Mouse (Mus musculus) heart, postnatal 0 days (tissue): ENCODE data around the gene Clec3b. TPM values are rescaled to one million over a fixed set of nuclear protein-coding genes. Genes with fewer than 3 reads are reported as not detected.

Experiments
- ATAC-seq: fragments of 200-750 bp; cut with Nextera tagmentation; 2 replicates; pipeline ENCODE4 v1.8.0; 2017; ENCODE audit warnings: low read depth, moderate number of reproducible peaks, moderate library complexity; ENCODE audit not compliant: insufficient read depth
- DNase-seq: peaks from one replicate; pipeline ENCODE4 v3.0.0-alpha.2; 2016; ENCODE audit warnings: low spot score
- H3K27ac ChIP-seq: fragments of 300-500 bp; sonication (generic); 2 replicates; pipeline ENCODE4 v1.5.1; 2014; ENCODE audit warnings: low read depth, mild to moderate bottlenecking
- H3K27me3 ChIP-seq: fragments of 300-500 bp; sonication (generic); 2 replicates; pipeline ENCODE4 v1.6.1; 2014; ENCODE audit warnings: low read length, mixed read lengths; ENCODE audit not compliant: control insufficient read depth, insufficient read depth
- H3K36me3 ChIP-seq: fragments of 300-500 bp; sonication (generic); replicated peaks from 2 replicates; pipeline ENCODE4 v1.6.1; 2014; ENCODE audit warnings: low read length, mixed read lengths; ENCODE audit not compliant: control insufficient read depth, insufficient read depth
- H3K4me1 ChIP-seq: fragments of 300-500 bp; sonication (generic); 2 replicates; pipeline ENCODE4 v1.6.1; 2014; ENCODE audit warnings: antibody characterized with exemption; ENCODE audit not compliant: control insufficient read depth, insufficient read depth
- H3K4me2 ChIP-seq: fragments of 300-500 bp; sonication (generic); 2 replicates; pipeline ENCODE4 v1.6.1; 2014; ENCODE audit warnings: low read depth, mild to moderate bottlenecking, low read length, moderate library complexity
- H3K4me3 ChIP-seq: fragments of 300-500 bp; sonication (generic); 2 replicates; pipeline ENCODE4 v1.5.1; 2014; ENCODE audit warnings: low read depth, low read length
- H3K9ac ChIP-seq: fragments of 300-500 bp; sonication (generic); replicated peaks from 2 replicates; pipeline ENCODE4 v1.6.1; 2014; ENCODE audit warnings: low read depth, low read length, mixed read lengths
- H3K9me3 ChIP-seq: fragments of 300-500 bp; sonication (generic); replicated peaks from 2 replicates; pipeline ENCODE4 v1.6.1; 2016; ENCODE audit warnings: low read length; ENCODE audit not compliant: control insufficient read depth
- CTCF ChIP-seq: IDR thresholded peaks from 2 replicates; pipeline ENCODE4 v1.5.1; 2016; ENCODE audit warnings: antibody characterized with exemption, control low read depth, low read depth
- EP300 ChIP-seq: IDR thresholded peaks from 2 replicates; pipeline ENCODE4 v1.6.1; 2016; ENCODE audit warnings: antibody characterized with exemption, low read depth
- WGBS: fragments of 180-500 bp; shearing (Covaris S2); extraction: QIAGEN DNeasy Blood & Tissue Kit; methylation state at CpG from one replicate; pipeline ENCODE4 v1.1.7; 2014; 5-methylcytosine and 5-hydroxymethylcytosine counted together
- polyA plus RNA-seq: library from polyadenylated mRNA; unstranded; fragments of >200 nt; fragmentation: Nextera tagmentation; extraction: Ambion mirVana; gene quantifications from 2 replicates; pipeline ENCODE4 v1.2.1, GENCODE M21; 2015
- total RNA-seq: library from RNA; depleted of rRNA; stranded (reverse); fragments of >200 nt; gene quantifications from 2 replicates; pipeline ENCODE4 v1.2.3, GENCODE M21; 2014; ENCODE audit warnings: low replicate concordance

Gene Clec3b
- total and polyA plus RNA-seq, 2 experiments from 2014 or later: 5.5 to 26.8 TPM

GRCm38 (mm10) chr9:123177380-123178048 lies 26.8 kb downstream of the Clec3b start:
- no peak overlapping the region for H3K27ac ChIP-seq
- no peaks in the 10 kb centered on the region for H3K4me1 ChIP-seq
- no peak overlapping the region for H3K4me3 ChIP-seq
- no peak overlapping the region for H3K4me2 ChIP-seq
- H3K27me3 ChIP-seq: no peaks in the 10 kb centered on the region
- WGBS: 72% methylated on average over 9 of the region's 9 CpGs
- no peak for TF ChIP-seq CTCF
- no peak for TF ChIP-seq EP300
- no peaks in the 10 kb centered on the region for H3K9me3 ChIP-seq
- H3K36me3 ChIP-seq: no peaks in the 10 kb centered on the region
- no peak for ATAC-seq
- no peak overlapping the region for H3K9ac ChIP-seq
- no peak for DNase-seq

- Histone ChIP-seq H3K4me1 (no peaks in the 10 kb centered on the region), H3K4me2 (no peak overlapping the region), H3K36me3 (no peaks in the 10 kb centered on the region), H3K27me3 (no peaks in the 10 kb centered on the region), H3K4me3 (no peak overlapping the region), H3K9me3 (no peaks in the 10 kb centered on the region), H3K9ac (no peak overlapping the region), H3K27ac (no peak overlapping the region)
- WGBS: 80% methylated on average over 6 of the region's 6 CpGs
- ATAC-seq (no peak), DNase-seq (no peak)
- TF ChIP-seq EP300: no peak
- TF ChIP-seq CTCF: no peak
These were observed 29.3 kb downstream of the Clec3b start for GRCm38 (mm10) chr9:123180003-123180402.

GRCm38 (mm10) chr9:123183226-123183625 lies 32.5 kb downstream of the Clec3b start:
- H3K4me2 ChIP-seq: no peak overlapping the region
- no peaks in the 10 kb centered on the region for H3K9me3 ChIP-seq
- TF ChIP-seq CTCF (no peak), EP300 (no peak)
- H3K4me1 ChIP-seq: peaks cover 7% of the 10 kb centered on the region; the same call in 1 of the 2 replicates
- ATAC-seq (no peak), DNase-seq (no peak)
- no peaks in the 10 kb centered on the region for H3K36me3 ChIP-seq
- no peak overlapping the region for H3K9ac ChIP-seq
- WGBS: 64% methylated on average over 8 of the region's 8 CpGs
- H3K27ac ChIP-seq: no peak overlapping the region
- no peak overlapping the region for H3K4me3 ChIP-seq
- no peaks in the 10 kb centered on the region for H3K27me3 ChIP-seq

- Histone ChIP-seq H3K4me2 (no peak overlapping the region), H3K4me3 (no peak overlapping the region), H3K36me3 (no peaks in the 10 kb centered on the region), H3K9me3 (no peaks in the 10 kb centered on the region), H3K27ac (no peak overlapping the region), H3K4me1 (peaks cover 11% of the 10 kb centered on the region; the same call in 1 of the 2 replicates), H3K27me3 (no peaks in the 10 kb centered on the region), H3K9ac (no peak overlapping the region)
- TF ChIP-seq EP300 (no peak), CTCF (no peak)
- WGBS: 27% methylated on average over 2 of the region's 2 CpGs
- ATAC-seq (no peak), DNase-seq (no peak)
These were observed 34.8 kb downstream of the Clec3b start for GRCm38 (mm10) chr9:123185546-123185945.

- TF ChIP-seq CTCF (no peak), EP300 (no peak)
- ATAC-seq: no peak
- Histone ChIP-seq H3K27ac (no peak overlapping the region), H3K4me1 (peaks cover 11% of the 10 kb centered on the region; the same call in 1 of the 2 replicates), H3K27me3 (no peaks in the 10 kb centered on the region), H3K9me3 (no peaks in the 10 kb centered on the region), H3K9ac (no peak overlapping the region), H3K36me3 (no peaks in the 10 kb centered on the region), H3K4me3 (no peak overlapping the region), H3K4me2 (no peak overlapping the region)
- 85% methylated on average over 5 of the region's 5 CpGs for WGBS
- no peak for DNase-seq
These were observed 35.4 kb downstream of the Clec3b start for GRCm38 (mm10) chr9:123186151-123186550.

GRCm38 (mm10) chr9:123187589-123187988 lies 36.8 kb downstream of the Clec3b start:
- ATAC-seq (peak; percentile 93), DNase-seq (peak; percentile 70)
- no peak overlapping the region for H3K9ac ChIP-seq
- peaks cover 11% of the 10 kb centered on the region; the same call in 1 of the 2 replicates for H3K4me1 ChIP-seq
- no peak overlapping the region for H3K27ac ChIP-seq
- 47% methylated on average over 5 of the region's 5 CpGs for WGBS
- no peak overlapping the region for H3K4me3 ChIP-seq
- H3K27me3 ChIP-seq: no peaks in the 10 kb centered on the region
- no peaks in the 10 kb centered on the region for H3K36me3 ChIP-seq
- H3K4me2 ChIP-seq: no peak overlapping the region
- TF ChIP-seq CTCF: no peak
- 0 out of 2 replicates have a peak, but pooled peaks have one; percentile 37 for TF ChIP-seq EP300
- no peaks in the 10 kb centered on the region for H3K9me3 ChIP-seq
